Mouse (Mus musculus) embryo, embryonic 10.5 days (tissue): ENCODE measurements around the gene Wdr13.

Source experiments
- DNase-seq: peaks from one replicate; pipeline ENCODE4 v3.0.0-alpha.2; 2015; ENCODE audit warnings: low spot score

The Wdr13 gene

DNA sequence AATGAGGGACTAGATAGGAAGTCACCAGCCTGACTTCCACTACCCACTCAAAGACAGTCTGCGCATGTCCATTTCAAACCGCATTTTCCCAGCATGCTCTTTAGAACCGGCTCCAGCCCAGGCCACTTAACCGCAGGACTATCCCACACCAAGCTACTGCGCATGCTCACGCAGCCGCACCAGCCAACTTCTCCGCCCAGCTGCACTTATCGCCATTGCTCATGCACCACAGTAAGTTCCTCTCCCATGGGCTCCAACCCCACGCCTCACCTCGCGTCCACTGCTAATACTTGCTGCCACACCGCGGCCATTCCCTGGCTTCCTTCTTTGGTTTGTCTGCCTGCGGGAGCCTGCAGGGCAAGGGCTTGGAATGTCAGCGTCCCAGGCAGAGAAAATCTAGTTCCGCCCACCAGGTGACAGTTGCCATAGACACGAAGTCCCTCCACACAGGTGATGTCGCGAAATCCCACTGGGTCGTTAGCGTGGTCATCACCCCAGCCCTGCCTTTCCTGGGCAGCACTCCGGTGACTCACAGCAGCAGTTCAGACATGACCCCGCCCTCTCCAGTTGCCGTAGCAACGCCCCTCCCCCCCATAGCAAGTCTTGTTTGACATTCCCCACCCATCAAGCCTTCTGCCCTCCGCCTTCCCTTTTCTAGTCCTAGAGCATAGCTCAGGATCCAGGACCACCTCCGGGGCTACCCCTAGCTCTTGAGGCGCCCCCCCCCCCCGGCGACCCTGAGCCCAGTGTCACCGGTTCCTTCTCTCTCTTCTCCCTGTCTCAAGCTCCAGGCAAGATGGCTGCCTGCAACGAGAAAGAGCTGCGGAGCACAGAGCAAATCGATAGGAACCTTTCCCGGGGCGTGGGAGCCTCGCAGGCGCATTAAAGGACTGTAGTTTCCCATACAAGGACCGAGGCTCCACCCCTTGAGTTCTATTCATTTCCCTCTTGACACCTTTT lies at the start of gene Wdr13:
TSS of gene Wdr13 (minus strand) at position 876 of the 960 bp plus-strand sequence.
- peak; percentile 89 for DNase-seq

DNA sequence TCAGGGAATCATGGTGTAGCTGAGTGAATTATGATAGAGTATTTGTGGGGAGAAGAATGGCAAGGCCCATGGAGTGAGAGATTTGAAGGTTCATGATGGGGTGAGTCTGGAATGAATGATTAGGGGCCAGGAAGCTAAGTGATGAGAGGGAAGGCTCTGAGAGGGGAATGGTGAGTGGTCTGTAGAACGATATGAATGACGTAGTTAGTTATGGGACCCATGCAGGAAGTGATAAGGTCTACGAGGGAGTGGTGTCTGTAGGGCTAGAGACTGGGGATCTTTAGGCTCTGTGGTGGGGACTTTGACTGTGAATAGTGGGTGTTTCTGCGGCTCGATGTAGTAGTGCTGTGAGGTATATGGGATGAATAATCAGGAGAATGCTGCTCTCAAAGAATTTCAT lies 47.0 kb upstream of the Wdr13 start:
- no peak for DNase-seq

DNA sequence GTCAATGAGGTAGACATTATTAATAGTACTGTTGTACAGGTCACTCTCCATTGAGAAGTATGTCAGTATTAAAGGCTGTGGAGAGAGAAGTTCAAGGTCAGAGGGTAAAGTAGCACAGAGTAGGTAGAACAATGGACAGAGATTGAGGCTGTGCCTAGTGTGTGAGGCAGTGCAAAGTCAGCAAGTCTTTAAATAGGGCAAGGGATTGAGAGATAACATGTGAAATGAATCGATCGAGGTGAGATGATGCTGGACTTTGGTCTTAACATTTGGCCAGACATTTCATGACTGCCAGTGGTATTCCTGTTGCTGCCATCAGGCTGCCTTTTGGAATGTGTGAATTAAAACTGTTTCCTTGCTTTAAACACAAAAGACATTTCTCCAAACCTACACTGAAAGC lies 46.2 kb upstream of the Wdr13 start:
- no peak for DNase-seq

DNA sequence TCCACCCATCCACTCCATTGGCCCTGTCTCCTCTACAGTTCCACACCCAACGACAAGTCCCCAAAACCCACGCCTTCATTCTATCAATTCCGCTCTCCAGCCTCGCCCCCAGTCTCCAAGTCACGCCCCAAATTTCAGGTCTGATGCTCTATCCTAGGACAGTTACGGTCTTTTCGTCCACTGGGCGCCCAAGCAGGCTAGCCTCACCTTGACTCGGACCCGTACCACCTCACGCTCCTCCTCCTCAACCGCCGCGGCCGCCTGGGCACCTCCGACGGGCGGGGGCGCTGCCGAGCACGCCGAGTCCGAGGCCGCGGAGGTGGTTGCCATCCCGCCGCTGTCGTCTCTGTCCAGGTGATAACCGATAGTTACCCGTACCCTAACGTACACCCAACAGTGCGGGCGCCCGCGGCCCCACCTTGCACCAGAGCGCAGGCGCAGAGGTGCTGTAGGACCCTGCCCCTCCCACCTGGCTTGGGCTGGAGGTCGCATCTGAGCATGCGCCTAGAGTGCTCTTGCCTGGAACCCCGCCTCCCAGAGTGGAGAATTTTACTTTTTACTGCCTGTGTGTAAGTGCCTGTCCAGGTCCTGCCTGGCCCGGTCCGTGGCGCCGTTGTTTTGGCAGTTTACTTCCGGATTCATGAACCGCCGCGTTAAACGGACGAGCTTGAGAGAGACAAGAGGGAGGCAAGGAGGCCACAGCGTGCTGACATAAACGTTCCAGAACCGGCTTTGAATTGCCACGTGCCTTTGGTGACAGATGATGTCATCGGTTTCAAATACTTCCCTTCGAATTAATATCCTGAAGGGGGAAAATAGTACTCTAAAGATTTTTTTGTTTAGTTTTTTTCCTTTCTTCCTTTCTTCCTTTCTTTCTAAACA lies 43.1 kb upstream of the Wdr13 start, which contains the start of gene Tbc1d25:
TSS of gene Tbc1d25 (minus strand) at position 678 of the 882 bp plus-strand sequence.
- peak; percentile 89 for DNase-seq

GRCm38 (mm10) chrX:8175169-8175503 lies 42.4 kb upstream of the Wdr13 start:
- no peak for DNase-seq

DNA sequence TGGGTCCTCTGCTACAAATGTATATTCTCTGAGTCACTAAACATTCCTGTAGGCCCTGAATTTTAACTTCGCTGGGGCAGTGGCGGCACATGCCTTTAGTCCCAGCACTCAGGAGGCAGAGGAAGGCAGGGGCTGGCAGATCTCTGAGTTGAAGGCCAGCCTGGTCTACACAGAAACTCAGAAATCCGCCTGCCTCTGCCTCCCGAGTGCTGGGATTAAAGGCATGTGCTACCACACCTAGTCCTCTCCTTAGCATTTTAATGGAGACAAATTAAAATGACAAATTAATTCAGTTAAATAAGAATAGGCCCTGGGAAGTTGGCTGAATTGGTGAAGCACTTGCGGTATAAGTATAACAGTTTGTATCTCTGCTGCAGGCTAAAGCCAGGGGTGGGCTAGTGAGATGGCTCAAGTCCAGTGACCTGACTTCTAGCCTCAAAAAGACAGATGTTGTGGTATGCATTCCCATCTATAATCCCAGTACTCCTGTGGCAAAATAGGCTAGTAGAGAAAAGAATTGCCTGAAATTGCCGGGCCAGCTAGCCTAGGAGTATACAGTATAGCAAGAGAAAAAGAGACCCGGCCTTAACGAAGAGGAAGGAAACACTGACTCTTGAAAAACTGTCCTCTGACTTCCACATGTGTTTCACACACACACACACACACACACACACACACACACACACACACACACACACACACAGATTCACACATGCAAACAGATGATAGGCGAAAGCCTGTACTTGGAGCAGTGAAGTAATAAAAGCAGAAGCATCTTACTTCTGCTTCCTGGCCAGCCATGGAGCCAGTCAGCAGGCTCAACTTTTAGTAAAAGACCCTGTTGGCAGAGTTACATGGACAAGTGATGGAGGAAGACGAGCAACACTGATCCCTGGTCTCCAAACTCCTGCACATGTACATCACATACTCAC lies 35.3 kb upstream of the Wdr13 start:
- DNase-seq = no peak

DNA sequence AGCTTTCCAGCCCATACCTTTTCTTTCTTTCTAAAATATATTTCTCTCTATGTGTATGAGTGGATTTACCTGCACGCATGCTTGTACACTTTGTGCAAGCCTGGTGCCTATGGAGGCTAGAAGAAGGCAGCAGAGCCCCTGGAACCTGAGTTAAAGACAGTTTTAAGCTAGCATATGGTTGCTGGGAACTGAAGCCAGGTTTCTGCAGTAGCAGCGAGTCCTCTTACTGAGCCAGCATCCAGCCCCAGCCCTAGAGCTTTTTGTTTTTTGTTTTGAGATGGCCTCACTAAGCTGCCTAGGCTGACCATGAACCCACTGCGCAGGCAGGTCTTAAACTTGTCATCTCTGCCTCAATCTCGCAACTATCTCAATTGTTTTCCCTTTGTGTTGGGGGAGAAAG lies 31.8 kb upstream of the Wdr13 start:
- no peak for DNase-seq

DNA sequence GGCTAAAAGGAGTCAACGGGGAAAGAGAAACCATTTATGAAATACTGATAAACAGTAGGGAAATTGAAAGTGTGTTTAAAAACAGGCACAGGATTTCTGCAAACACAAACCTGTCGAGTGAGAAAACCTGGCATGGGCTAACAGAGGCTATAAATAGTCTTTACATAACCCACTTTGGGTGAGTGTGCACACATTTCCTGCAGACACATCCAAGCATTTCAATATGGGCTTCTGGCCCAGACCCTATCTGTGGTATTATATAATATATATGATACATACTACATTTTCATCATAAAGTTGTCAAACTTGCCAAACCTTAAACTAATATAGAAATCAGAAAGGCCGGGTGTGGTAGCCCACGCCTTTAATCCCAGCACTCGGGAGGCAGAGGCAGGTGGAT lies 30.4 kb upstream of the Wdr13 start:
- DNase-seq = no peak

DNA sequence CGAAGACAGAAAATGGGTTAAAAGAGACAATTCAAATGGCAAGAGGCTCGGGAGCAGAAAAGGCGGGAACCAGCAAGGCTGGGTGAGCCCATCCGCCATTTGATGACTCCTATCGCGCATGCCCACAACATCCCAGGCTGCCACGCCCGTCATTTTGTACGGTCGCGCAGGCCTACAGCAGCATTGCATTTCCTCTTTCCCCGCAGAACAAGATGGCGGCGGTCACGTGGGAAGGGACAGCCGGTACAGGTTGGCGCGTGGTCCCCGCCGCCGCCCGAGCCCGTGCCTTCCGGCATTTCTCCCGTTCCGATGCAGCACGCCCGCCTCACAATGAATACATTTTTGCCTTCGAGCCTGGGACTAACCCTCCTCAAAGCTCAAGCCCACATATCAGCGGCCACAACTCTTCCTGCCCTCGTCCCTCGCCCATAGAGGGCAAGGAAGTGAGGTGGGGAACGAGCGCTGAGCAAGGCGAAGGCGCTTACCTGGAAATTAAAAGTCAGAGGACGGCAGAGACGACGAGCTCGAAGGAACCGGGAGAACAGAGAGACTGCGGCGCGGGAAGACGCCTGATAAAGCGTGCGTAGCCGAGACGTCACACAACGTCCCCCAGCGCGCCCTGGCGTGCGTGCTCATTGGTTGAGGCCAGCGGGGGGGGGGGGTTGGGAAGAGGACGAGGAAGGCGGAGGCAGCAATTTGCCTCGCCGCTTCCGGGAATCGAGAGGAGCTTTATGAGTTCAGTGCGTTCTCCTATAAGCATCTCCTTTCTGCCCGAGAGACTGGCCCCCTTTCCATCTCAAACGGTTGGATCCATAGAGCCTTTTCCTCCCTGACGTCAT lies 12.7 kb upstream of the Wdr13 start, which contains the start of gene Rbm3:
TSS of gene Rbm3 (minus strand) at position 728 of the 839 bp plus-strand sequence.
- peak; percentile 89 for DNase-seq

DNA sequence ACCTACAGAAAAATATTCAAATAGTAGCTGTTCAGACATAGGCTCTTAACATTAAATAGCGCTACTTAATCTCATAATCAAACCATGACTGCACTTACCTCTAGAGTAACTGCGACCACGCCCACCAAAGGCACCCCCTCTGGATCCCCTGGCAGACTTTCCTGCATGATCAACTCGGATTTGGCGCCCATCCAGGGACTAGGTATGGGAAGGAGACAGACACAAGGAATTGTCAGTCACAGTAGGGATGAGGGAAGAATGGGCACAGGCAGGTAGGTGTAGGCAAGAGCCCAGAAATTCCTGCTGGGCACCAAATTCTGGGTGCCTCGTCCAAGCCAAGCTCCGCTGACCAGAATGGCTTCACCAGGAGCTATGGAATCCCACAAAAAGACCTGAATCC lies 11.1 kb upstream of the Wdr13 start:
- no peak for DNase-seq

DNA sequence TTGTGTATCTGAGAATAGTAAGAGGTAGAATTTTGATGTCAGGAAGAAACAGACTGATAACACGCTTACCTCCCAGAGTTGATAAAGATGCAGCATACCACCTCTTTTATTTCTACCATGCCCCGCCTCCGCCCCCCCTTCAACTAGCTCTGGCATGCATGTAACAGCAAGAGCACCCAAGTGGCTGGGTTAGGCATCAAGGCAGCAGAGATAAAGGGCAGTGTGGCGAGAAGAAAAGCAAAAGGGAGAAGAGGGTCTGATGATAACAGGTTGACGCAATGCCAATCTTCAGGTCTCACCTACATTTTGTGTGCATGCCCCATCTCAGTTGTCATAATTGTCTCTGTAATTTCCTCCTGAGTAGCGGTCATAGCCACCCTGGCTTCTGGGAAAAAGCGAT lies 10.3 kb upstream of the Wdr13 start:
- DNase-seq = no peak

DNA sequence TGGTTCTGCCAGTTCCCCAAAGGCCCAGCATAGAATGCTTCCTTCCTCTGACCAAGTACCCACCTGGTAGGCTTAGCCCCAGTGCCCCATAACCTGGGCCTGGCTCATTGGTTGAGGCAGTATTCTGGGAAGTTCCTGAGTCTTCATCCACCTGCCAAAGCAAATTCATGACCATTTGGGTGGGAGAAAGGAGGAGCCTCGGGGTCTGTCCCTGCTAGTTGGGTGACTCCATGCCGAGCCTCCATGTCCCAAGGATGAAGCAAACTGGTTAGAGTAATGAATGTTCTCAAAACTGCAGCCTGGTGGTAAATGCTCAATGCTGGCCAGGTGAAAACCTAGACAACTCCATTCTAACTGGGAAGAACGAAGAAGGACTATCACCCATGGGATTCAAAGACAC lies 8.4 kb upstream of the Wdr13 start:
- DNase-seq = no peak

- DNase-seq = no peak
Observed at GRCm38 (mm10) chrX:8140446-8140845, 7.8 kb upstream of the Wdr13 start.

GRCm38 (mm10) chrX:8139480-8139879 lies 6.8 kb upstream of the Wdr13 start:
- DNase-seq = no peak

DNA sequence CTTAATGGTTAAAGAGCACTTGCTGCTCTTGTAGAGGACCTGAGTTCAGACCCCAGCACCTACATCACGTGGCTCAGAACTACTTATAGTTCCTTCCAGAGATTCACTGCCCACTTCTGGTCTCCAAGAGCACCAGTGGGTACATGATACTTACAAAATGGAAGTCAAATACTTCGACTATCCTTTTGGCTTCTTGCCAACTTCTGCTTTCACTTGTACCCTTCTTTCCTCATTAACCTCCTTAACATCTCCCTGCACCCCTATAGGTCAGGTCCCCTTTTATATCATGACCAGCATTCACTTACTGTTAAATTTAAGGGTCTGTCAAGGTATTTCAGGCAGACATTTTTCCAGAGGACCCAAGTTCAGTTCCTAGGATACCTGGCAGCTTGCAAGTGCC lies 3.2 kb upstream of the Wdr13 start:
- DNase-seq = no peak

DNA sequence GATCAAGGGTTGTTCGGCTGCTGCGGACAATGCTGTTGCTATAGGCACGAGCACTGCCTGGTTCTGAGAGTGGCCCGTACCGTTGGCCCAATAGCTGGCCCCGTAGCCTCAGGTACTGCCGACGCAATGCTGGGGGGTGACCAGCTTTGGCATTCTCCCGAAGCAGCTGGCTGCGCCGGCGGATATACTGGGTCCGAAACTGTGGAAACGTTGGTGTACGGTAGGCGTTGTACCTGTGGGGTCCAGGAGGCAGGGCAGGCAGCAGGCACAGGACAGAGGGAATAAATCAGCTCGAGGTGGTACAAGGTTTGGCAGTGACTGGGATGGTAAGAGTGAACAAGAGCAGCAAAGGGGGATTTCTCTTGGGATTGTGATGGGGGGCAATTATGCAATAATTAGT lies 1.3 kb downstream of the Wdr13 start:
- DNase-seq = no peak

- no peak for DNase-seq
Observed at GRCm38 (mm10) chrX:8125235-8125634, 7.5 kb downstream of the Wdr13 start.

GRCm38 (mm10) chrX:8123821-8124470 lies 8.7 kb downstream of the Wdr13 start:
- no peak for DNase-seq

GRCm38 (mm10) chrX:8117264-8117663 lies 15.4 kb downstream of the Wdr13 start:
- no peak for DNase-seq

DNA sequence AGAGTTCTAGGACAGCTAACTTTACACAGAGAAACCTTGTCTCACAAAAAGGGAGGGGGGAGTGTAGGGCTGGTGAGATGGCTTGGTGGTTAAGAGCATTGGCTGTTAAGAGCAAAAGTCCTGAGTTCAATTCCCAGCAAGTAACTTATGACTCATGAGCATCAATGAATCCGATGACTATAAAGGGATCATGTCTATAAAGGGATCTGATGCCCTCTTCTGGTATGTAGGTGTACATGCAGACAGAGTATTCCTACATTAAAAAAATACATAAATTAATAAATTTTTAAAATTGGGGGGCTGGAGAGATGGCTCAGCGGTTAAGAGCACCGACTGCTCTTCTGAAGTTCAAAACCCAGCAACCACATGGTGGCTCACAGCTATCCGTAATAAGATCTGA lies 17.4 kb downstream of the Wdr13 start:
- DNase-seq = no peak
